Mouse (Mus musculus): ENCODE data around the gene Dlg2. TPM values are rescaled to one million over a fixed set of nuclear protein-coding genes. Genes with fewer than 3 reads are reported as not detected.

The Dlg2 gene
- total RNA-seq, 2 experiments from 2014 or later: 277 to 316 TPM

DNA sequence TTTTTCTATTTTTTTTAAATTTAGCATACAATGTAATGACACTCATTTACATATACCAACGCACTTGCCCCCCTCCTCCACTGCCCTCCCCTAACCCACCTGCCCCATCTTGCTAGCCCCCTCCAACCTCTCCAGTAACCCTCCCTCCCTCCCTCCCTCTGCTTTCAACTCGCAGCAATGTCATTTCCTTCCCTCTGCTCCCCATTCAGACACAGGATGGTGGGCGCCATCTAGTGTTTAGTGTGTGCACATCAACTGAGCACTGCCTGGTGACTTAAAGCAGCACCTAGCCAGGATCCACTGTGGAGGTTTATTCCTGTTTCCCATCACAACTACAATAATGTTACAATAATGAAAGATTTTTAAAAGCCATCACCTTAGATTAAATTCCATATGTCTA is 1617.4 kb downstream of the Dlg2 start:
- intact Hi-C loops (cut with DNase I): loop anchor here (5.0 kb wide), 1 partner anchor 637 kb away; no protein-coding TSS in a partner anchor
- peak in 1 of 2 experiments; percentile 63 for DNase-seq (ENCODE audit: low spot score in 2 of 2)

DNA sequence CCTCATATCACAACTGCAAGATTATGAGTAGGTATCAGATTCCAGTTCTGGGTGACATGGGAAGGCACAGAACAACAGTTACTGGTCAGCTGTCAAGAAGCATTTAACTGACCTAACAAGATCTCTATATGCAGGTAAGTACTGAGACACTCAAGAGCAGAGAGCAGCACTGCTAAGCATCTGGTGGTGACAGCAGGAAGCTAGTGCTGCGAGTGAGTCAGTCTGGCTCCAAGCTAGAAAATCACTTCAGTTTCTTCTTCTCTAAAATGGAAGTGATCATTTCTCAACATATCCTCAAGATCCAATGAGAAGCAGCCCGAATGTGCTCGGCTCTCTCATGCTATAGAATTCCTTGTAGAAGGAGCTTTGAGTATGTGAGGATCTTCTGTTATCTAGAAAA is 1618.7 kb downstream of the Dlg2 start:
- intact Hi-C loops (cut with DNase I): no loop called here
- no peak for DNase-seq (ENCODE audit: low spot score in 2 of 2)

DNA sequence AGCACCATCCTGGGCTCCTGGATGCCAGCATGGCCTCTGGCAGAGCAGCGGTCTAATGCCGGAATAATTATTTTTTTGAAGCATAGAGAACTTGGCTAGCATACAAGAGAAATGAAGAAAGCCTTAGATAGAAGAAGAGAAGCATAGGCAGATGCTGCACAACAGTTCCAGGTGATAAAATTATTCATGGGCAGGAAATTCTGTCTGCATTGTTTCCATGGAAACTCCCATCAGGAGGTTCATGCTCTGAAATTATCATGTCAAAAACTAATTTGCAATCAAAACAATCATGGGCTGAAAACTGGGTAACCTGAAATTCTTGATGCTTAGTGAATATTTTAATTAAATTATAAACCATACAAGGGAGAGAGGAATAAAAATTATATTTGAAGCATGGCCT is 1624.4 kb downstream of the Dlg2 start:
- no peak for DNase-seq (ENCODE audit: low spot score in 2 of 2)
- intact Hi-C loops (cut with DNase I): no loop called here

DNA sequence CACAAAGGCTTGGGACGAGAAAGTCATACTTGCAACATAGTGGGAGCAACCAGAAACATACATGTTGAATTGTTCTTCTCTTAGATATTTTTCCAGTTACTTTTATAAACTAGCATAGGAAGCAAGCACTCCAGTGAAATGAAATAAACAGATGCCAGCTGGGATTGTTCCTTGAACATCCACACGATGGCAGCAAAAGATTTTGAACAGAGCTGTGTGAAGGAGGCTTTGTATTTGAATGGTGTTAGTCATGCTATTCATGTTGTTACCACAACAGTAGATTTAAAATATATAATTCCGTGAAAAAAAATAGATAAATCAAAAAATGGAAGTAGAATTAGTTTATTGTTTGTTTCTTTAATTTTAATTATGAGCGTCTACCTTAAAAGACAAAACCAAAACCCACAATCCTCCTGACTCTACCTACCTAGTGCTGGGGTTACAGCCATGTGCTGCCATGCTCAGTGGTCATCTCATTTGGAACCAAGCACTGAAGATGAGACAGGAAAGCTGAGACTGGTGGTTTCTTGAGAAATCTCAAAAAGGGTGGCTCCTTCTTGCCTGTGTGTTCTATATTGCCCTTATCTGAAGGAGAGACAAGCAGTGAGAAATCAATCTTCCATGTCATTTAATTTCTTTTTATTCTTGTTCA is 1626.5 kb downstream of the Dlg2 start:
- DNase-seq (ENCODE audit: low spot score in 2 of 2): peak in 1 of 2 experiments; percentile 41
- intact Hi-C loops (cut with DNase I): loop anchor here (2.0 kb wide), 2 partner anchors 220 to 448 kb away; no protein-coding TSS in a partner anchor

DNA sequence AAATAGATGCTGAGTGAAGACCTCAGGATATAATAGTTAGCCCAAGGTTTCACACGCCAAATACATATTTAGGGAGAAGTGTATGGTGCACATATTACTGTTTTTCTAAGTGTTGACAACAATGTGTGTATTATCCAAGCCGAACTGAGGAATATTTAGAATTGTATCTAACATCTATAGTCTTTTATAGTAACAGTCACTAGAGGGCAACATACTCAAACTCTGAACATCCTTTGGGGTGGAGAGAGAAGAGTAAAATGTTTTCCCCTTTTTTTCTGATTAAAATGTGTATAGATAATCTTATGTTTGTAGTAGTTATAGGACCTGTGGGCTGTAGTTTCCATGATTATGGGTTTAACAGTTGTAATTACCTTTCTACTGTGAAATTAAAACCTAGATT is 1629.0 kb downstream of the Dlg2 start:
- DNase-seq (ENCODE audit: low spot score in 2 of 2): no peak
- intact Hi-C loops (cut with DNase I): no loop called here

DNA sequence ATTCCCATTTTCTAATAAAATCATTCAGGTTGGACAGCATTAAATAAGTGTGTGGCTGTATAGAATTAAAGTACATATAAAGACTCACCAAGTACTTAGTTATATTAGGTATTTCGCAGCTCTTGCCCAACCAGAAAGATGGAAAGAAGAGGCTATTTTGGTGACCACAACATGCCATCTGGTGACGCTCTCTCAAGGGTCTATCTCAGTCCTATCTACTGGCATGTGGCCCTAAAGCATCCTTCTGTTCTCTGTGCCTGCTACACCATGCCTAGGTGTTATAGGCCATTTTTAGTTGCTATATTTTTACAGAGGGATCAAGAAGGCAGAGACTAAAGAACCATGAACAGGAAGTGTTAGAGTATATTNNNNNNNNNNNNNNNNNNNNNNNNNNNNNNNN is 1629.5 kb downstream of the Dlg2 start:
- DNase-seq (ENCODE audit: low spot score in 2 of 2): no peak
- intact Hi-C loops (cut with DNase I): no loop called here

DNA sequence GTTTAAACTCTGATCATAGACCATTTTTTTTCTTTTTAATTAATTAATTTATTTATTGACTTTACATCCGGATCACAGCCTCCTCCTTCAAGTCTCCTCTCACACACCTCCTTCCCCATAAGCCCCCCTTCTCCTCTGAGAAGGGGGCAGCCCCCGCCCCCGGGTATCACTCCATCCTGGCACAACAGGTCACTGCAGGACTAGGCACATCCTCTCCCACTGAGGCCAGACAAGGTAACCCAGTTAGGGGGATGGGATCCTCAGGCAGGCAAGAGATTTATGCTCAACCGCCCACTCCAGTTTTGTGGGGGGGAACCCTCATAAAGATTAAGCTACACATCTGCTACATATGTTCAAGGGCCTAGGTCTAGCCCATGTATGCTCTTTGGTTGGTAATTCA is 1636.6 kb downstream of the Dlg2 start:
- intact Hi-C loops (cut with DNase I): no loop called here
- no peak for DNase-seq (ENCODE audit: low spot score in 2 of 2)

DNA sequence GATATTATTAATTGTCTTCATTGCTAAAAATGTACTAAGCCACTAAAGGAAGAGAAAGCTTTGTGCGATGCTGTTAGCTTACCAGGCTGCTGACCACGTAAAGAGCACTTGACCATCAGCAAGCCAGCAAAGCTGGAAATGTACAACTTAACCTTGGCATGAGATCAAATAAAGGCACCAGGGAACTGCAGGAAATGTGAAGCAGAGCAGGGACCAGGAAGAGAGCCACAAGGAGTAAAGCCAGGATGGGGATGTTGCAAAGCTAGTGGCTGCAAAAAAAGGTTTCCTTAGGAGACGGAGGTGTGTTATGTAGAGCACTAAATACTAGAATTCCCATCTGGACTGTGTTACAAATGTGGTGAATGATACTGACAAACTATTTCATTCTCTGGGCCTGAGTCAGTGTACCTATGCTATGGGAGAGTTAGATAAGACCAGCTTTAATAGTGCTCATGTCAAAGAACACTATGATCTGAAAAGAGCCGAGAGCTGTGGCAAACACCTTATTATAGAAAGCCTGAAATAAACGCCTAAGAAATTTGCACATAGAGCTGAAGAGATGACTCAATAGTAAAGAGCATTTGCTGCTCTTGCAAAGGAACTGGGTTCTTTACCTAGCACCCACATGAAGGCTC is 1638.9 kb downstream of the Dlg2 start:
- intact Hi-C loops (cut with DNase I): no loop called here

DNA sequence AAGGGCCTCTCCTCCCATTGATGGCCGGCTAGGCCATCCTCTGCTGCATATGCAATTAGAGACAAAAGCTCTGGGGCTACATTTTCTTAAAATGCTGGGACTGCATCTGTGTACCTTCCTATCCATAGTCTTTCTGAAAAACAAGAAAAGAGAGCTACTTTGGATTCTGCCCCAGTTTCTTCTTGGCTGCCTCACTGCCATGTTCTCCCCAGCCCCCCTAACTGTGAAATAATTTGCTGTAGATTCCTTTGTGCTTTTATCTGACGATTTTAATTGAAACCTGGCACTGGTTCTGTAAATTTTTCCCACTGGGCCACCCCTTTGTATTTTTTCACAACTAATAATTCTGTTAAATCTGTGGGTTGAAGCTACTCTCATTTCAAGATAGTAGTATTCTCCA is 1646.8 kb downstream of the Dlg2 start:
- no peak for DNase-seq (ENCODE audit: low spot score in 2 of 2)
- intact Hi-C loops (cut with DNase I): no loop called here

More for the DNA sequence above, 1638.9 kb downstream of the Dlg2 start:
- DNase-seq (ENCODE audit: low spot score in 2 of 2): no peak

DNA sequence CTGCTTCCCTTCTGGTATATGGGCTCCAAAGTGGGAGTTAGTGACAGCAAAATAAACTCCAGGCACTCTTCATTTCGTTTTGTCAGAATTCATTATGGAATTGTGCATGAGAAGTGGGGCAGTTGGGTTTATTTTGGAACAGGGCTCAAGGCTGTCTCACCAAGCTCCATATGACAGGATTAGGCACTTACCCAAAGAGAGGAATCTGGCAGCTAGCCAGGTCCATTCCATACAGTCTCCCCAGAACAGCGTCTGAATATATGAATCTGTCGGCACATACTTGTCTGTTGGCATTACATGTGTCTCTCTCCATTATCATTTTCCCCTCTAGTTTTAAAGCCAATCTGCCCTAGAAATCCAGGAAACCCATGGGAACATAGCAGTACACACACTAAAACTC is 1649.4 kb downstream of the Dlg2 start:
- peak; percentile 32 to 60 for DNase-seq (ENCODE audit: low spot score in 2 of 2)
- intact Hi-C loops (cut with DNase I): no loop called here

DNA sequence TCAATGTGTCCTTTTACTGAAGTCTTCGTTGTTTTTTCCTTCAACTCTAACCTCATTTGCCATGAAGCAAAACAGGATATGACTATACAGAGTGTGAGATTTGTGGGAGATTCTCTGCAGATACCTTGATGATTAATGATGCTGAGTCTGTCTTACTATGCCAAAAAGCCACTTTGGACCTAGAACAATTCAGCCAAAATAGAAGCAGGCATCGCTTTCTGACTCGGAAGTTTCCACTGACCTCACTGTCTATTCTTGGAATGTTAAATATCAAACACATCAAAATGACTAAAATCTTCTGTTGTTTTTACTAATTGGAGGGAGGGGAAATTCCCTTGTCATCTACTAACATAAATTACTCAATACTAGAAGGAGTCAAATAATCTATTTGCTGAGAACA is 1657.8 kb downstream of the Dlg2 start:
- DNase-seq (ENCODE audit: low spot score in 2 of 2): no peak
- intact Hi-C loops (cut with DNase I): no loop called here

DNA sequence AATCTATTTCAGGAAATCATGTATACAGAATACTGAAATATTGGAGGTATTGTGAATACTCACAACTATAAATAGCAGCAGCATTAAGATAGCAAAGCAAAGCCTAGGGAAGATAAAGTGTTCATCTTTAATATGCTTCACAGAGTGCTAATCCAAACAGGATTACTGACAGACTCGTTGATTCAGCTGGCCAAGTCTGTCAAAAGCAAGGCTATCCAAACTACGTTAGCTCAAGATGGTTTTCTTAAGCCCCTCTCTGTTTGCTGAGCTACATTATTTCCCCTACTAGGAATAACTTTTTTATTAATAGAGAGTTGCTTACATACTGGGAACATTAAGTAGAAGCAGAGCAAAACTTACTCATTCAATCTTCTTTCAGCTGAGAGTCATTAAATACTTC is 1659.2 kb downstream of the Dlg2 start:
- DNase-seq (ENCODE audit: low spot score in 2 of 2): no peak

DNA sequence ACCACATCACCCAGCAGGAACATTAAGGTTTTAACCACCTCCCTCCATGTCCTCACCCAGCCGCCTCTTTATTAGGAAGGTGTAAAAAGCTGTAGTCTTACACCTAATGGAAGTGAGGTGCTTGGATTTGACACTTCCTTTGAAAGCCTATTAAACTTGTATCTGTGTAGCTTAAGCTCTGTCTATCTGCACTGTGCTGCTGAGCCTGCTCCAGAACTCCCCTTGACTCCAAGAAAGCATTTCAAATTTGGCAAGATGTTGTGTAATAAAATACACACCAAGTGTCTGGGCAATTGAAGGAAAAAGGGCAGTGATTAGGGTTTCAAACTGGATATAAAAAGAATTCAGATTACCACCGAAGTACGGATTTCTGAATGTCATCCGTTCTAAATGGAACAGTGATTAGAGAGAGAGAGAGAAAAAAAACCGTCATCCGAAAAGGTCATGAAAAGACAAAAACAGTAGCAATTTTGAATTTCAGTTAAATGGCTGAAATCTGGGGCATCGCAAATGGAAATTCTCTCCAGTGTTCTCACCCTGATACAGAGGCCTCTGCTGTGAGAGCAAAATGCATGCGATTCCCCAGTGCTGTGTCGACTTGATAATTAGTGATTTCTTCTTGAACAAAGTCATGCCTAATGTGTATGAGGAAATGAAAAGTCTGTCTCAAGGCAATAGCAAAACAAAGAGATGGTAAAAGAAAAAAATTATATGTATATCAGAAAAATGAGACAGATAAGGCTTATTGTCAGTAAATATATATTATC is 1663.8 kb downstream of the Dlg2 start:
- intact Hi-C loops (cut with DNase I): no loop called here
- no peak for DNase-seq (ENCODE audit: low spot score in 2 of 2)

More for the DNA sequence above, 1659.2 kb downstream of the Dlg2 start:
- intact Hi-C loops (cut with DNase I): no loop called here

DNA sequence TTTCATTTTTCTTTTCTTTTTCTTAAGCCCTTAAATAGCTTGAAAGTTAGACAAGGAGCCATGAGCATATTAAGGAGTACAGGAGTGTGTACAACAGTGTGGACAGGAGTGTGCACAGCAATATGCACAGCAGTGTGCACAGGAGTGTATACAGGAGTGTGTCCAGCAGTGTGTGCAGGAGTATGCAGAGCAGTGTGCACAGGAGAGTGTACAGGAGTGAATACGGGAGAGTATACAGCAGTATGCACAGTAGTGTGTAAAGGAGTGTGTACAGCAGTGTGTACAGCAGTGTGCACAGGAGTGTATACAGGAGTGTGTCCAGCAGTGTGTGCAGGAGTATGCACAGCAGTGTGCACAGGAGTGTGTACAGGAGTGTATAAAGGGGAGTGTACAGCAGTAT is 1671.0 kb downstream of the Dlg2 start:
- DNase-seq (ENCODE audit: low spot score in 2 of 2): no peak
- intact Hi-C loops (cut with DNase I): no loop called here

DNA sequence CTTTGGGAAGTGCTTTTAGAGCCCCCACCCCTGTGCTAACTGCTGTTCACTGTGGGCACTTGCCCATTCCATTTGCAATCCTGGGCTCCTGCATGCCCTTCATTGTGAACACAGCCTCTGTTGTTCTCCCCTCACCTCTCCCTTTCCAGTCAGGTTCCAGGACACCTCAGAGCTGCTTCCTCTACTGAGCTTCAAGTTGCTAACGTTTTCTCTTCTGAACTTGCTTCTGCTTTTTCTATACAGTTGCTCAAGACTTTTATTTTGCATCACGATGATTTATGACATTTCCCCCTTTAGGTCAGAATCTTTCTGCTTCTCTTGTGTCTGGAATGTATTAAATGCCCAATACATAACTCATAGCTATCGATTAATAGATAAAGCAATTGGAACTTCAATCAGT is 1674.3 kb downstream of the Dlg2 start:
- intact Hi-C loops (cut with DNase I): no loop called here
- DNase-seq (ENCODE audit: low spot score in 2 of 2): no peak

DNA sequence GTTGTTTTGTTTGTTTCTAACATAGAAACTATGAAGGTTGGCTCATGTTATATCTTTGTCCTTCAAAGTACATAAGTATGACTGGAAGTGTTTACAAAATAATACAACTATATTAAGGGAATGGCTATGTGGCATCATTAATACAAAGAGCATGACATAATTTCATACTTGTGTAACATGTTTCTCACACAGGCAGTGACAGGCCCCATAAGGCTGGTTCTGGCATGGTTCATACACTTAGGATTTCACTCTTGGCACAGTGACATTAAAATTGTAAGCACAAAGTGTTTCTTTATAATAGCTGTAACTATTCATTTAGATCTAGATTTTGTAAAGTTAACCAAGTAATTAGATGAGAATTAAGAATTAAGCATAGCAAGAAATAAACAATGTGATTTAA is 1678.1 kb downstream of the Dlg2 start:
- DNase-seq (ENCODE audit: low spot score in 2 of 2): no peak
- intact Hi-C loops (cut with DNase I): no loop called here

DNA sequence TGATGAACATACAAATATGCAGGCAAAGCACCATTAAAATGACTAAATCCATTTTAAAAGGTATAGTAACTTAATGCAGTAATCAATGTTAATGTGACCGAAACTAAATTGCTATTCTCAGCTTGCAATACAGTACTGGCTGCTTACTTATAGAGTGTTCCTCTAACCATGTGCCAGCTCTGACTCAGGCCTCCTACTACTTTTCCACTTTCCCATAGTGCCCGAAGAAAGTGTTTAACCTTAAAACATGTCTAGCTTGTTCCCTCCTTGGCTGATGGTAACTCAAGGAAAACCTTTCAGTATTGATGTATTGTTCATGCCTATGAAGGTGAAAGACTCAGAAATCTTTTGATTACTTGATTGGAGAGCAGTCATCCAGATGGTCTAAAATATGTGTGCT is 1686.7 kb downstream of the Dlg2 start:
- intact Hi-C loops (cut with DNase I): no loop called here
- no peak for DNase-seq (ENCODE audit: low spot score in 2 of 2)

DNA sequence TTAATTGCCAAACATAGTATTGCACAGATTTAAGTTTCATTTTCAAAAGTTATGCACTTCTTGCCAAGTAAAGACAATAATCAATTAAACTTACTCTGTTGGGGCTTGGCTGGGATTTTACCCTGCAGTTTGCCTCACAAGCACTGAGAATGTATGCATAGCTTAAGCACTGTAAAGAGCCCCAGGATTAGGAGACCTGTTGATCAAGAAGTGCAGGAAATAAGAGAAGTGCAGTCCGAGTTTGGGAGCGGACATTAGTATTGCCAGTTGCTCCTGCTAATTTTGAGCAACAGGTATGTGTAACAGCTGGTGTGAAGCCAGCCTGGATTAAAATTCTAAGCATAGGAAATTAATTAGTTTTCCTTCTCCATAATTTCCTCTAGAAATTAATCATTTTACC is 1687.8 kb downstream of the Dlg2 start:
- intact Hi-C loops (cut with DNase I): no loop called here
- DNase-seq (ENCODE audit: low spot score in 2 of 2): no peak

DNA sequence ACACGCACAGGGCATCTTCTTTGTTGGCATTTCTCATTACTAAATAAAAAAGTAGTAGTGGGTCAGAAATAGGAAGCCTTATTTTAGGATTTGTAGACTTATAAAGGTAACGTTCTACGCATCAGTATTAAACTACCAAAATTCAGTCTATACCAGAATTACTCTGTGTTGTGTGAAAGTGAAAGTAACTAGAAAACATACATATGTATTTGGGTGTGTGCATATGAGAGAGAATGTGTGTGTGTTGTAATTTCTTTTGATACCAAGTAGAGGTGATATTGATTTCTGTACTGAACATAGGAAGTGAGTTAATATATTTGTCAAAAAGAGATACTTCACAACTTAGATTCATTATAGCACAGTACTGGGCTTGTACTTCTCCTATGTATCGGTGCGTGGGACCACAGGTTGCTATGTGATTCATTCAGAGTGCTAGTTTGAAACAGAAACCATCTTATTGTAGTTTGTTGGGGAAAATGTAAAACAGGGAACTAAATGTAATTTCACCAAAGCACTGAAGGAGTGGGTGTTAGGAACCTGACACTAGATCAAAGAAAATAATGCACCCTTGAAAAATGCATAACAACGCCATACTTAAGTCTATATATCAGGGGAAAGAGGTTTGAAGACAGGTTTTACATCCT is 1688.5 kb downstream of the Dlg2 start:
- no peak for DNase-seq (ENCODE audit: low spot score in 2 of 2)
- intact Hi-C loops (cut with DNase I): no loop called here

DNA sequence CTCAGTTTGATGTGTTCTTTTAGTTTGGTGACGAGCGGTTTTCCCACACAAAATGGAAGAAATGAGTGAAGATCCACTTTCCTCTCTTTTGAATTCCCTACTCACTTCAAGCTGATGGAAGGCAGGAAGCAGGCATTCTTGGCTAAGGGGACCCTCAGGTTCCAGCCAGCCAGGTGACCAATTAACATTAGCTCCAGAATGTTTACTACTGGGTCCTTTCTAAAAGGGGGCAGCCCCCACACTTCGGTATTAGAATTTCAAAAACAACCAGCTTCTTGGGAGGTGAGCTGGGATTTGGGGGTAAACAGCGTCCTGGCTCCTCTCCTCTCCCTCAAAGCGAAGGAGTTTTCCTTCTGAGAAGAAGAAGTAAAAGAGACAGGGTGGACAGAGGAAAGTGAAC is 1703.6 kb downstream of the Dlg2 start:
- DNase-seq (ENCODE audit: low spot score in 2 of 2): no peak
- intact Hi-C loops (cut with DNase I): no loop called here

Data from left cerebral cortex, postnatal 36 days (tissue).